Mouse (Mus musculus) heart, embryonic 13.5 days (tissue): ENCODE results near the gene 4930407I10Rik. TPM values are rescaled to one million over a fixed set of nuclear protein-coding genes. Genes with fewer than 3 reads are reported as not detected.

Source experiments
- ATAC-seq: fragments of 200-750 bp; cut with Nextera tagmentation; 2 replicates; pipeline ENCODE4 v1.8.0; 2017; ENCODE audit warnings: moderate TSS enrichment; ENCODE audit not compliant: insufficient number of reproducible peaks, low FRiP score, low TSS enrichment; ENCODE audit errors: extremely low read depth
- H3K27ac ChIP-seq: fragments of 300-500 bp; sonication (generic); replicated peaks from 2 replicates; pipeline ENCODE4 v1.5.1; 2015; ENCODE audit warnings: moderate library complexity, mild to moderate bottlenecking, inconsistent platforms
- H3K27me3 ChIP-seq: fragments of 300-500 bp; sonication (generic); replicated peaks from 2 replicates; pipeline ENCODE4 v1.6.1; 2015; ENCODE audit warnings: mild to moderate bottlenecking, inconsistent platforms
- H3K36me3 ChIP-seq: fragments of 300-500 bp; sonication (generic); 2 replicates; pipeline ENCODE4 v1.6.1; 2015; ENCODE audit warnings: mild to moderate bottlenecking, inconsistent platforms
- H3K4me1 ChIP-seq: fragments of 300-500 bp; sonication (generic); 2 replicates; pipeline ENCODE4 v1.6.1; 2015; ENCODE audit warnings: inconsistent platforms
- H3K4me2 ChIP-seq: fragments of 300-500 bp; sonication (generic); 2 replicates; pipeline ENCODE4 v1.6.1; 2015; ENCODE audit warnings: inconsistent platforms, mild to moderate bottlenecking, moderate library complexity
- H3K4me3 ChIP-seq: fragments of 300-500 bp; sonication (generic); 2 replicates; pipeline ENCODE4 v1.5.1; 2015; ENCODE audit warnings: moderate library complexity, mild to moderate bottlenecking, inconsistent platforms
- H3K9ac ChIP-seq: fragments of 300-500 bp; sonication (generic); 2 replicates; pipeline ENCODE4 v1.6.1; 2015; ENCODE audit warnings: inconsistent platforms, mild to moderate bottlenecking, moderate library complexity
- H3K9me3 ChIP-seq: fragments of 300-500 bp; sonication (generic); 2 replicates; pipeline ENCODE4 v1.6.1; 2016; ENCODE audit warnings: inconsistent platforms
- WGBS: fragments of 180-500 bp; shearing (Covaris S2); methylation state at CpG from one replicate; pipeline ENCODE4 v1.1.7; 2015; ENCODE audit warnings: mixed read lengths; 5-methylcytosine and 5-hydroxymethylcytosine counted together
- polyA plus RNA-seq: library from polyadenylated mRNA; unstranded; fragments of >200 nt; fragmentation: Nextera tagmentation; extraction: Ambion mirVana; gene quantifications from 2 replicates; pipeline ENCODE4 v1.2.1, GENCODE M21; 2015

Gene 4930407I10Rik
- polyA plus RNA-seq, 1 experiment from 2014 or later = not detected

- Histone ChIP-seq H3K9ac (no peak overlapping the region), H3K4me3 (no peak overlapping the region), H3K27me3 (peaks cover 52% of the 10 kb centered on the region), H3K4me1 (no peaks in the 10 kb centered on the region), H3K9me3 (no peaks in the 10 kb centered on the region), H3K36me3 (no peaks in the 10 kb centered on the region), H3K4me2 (no peak overlapping the region), H3K27ac (no peak overlapping the region)
- WGBS = 12% methylated on average over 8 of the region's 8 CpGs
- ATAC-seq = no peak
These were observed 48.1 kb downstream of the 4930407I10Rik start for GRCm38 (mm10) chr15:82106953-82107555.

Other genes with a start within 250 kb of the 4930407I10Rik start
- gene Tob2, start 200.4 kb upstream of the 4930407I10Rik start, polyA plus RNA-seq = 11.8 and 13.8 TPM in 2 replicates
- gene Phf5a, start 187.2 kb upstream of the 4930407I10Rik start, polyA plus RNA-seq = 92.7 and 114 TPM in 2 replicates
- 486 and 514 TPM in 2 replicates for gene Aco2, start 186.8 kb upstream of the 4930407I10Rik start, polyA plus RNA-seq
- gene Polr3h, start 132.9 kb upstream of the 4930407I10Rik start, polyA plus RNA-seq = 128 and 146 TPM in 2 replicates
- gene Csdc2, start 122.4 kb upstream of the 4930407I10Rik start, polyA plus RNA-seq = 5.9 and 7.0 TPM in 2 replicates
- gene Pmm1, start 98.2 kb upstream of the 4930407I10Rik start, polyA plus RNA-seq = 17.9 and 20.2 TPM in 2 replicates
- gene 1700029P11Rik, start 78.6 kb upstream of the 4930407I10Rik start, polyA plus RNA-seq = not detected in 2 replicates
- 71.3 and 72.9 TPM in 2 replicates for gene Xrcc6, start 71.3 kb upstream of the 4930407I10Rik start, polyA plus RNA-seq
- 19.1 and 20.0 TPM in 2 replicates for gene Desi1, start 25.3 kb upstream of the 4930407I10Rik start, polyA plus RNA-seq
- gene Snu13, start 11.6 kb upstream of the 4930407I10Rik start, polyA plus RNA-seq = 167 and 192 TPM in 2 replicates
- not detected in 2 replicates for gene Mei1, start 10.8 kb downstream of the 4930407I10Rik start, polyA plus RNA-seq
- gene Ccdc134, start 68.8 kb downstream of the 4930407I10Rik start, polyA plus RNA-seq = 9.0 and 9.6 TPM in 2 replicates
- 89.4 and 92.6 TPM in 2 replicates for gene Srebf2, start 88.0 kb downstream of the 4930407I10Rik start, polyA plus RNA-seq
- 0.17 and 0.21 TPM in 2 replicates for gene Shisa8, start 153.7 kb downstream of the 4930407I10Rik start, polyA plus RNA-seq
- gene Tnfrsf13c, start 165.2 kb downstream of the 4930407I10Rik start, polyA plus RNA-seq = 0.15 TPM in 1 of 2 replicates, not detected in the other
- 61.5 and 71.1 TPM in 2 replicates for gene Cenpm, start 185.6 kb downstream of the 4930407I10Rik start, polyA plus RNA-seq
- 0.09 TPM in 1 of 2 replicates, not detected in the other for gene 1500009C09Rik, start 193.2 kb downstream of the 4930407I10Rik start, polyA plus RNA-seq
- 4.5 and 6.0 TPM in 2 replicates for gene Sept3, start 215.7 kb downstream of the 4930407I10Rik start, polyA plus RNA-seq
- 0.37 and 0.49 TPM in 2 replicates for gene Wbp2nl, start 239.8 kb downstream of the 4930407I10Rik start, polyA plus RNA-seq